Mouse (Mus musculus) regulatory T cell (primary cell): ENCODE measurements around the gene Pdcd1.

ENCODE experiments used
- in situ Hi-C: fragments of 300-600 bp; cut with MboI, MseI; formaldehyde crosslinking; loops from one replicate; pipeline ENCODE4 v1.15.1; 2025; ENCODE audit warnings: high pct_unique_total_duplicates

Pdcd1 gene

DNA sequence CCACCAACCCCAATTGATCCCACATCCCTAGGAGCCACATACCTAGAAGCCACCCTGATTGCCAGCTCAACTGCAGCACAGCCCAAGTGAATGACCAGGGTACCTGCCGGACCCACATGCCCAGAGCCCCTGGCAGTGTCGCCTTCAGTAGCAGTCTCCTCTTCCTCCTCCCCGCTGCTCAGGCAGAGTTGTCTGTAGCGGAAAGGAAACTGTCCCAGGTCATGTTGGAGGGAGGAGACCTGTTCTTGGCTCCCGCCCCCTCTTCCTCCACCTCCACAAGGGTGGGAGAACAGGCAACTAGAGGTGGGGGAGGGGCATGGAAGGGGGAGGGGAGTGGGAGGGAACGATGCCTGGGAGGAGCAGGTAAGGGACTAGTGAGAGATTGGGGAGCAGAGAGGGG is at the start of gene Pdcd1:
Gene Pdcd1, minus strand, starts transcription at position 181 of the 400 bp plus-strand sequence.
- in situ Hi-C loops = loop anchor here (10.0 kb wide), 1 partner anchor 418 kb away; no protein-coding TSS in a partner anchor

DNA sequence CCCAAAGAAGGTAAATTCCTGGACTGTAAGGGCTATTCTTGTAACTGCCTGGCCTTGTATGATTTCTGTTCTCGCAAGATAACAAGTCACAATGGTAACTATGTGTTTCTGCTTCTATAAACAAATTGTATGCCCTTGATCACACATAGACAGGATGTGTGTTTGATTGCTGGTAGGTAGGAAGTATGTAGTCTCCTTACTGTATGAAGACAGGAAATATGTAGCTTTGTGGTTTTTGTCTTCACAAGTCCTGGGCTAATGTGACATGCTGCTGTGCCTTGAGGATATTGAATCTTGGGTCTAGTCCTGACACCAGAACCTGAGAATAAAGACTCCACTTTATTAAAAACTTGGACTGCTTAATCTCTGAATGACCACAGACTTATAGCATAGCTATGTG is 39.4 kb upstream of the Pdcd1 start:
- in situ Hi-C loops = no loop called here

DNA sequence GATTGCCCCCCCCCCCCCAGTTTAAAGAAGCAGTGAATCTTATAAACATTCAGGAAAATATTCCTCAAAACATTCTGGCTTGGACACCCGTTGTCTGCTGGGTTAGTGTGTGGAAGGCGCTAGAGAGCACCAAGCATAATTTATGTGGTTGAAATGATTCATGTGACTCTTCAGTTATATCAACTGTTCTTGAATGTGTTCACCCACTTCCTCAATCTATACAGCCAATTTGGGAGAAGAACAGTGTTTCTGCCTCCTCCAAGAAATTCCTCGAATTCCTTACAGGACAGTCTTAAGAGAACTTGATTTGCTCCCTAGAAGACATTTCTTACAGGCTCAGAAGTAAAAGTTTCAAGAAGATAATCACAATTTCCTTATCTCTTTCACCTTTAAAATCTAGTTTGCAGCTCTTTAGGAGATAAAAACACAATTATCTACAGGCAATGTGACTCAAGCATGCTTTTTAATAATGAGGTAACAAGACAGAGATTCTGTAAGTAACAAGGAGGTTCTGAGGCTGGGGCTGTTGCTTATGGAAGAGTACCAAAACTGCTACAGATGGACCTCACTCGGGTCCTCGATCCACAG is 34.1 kb upstream of the Pdcd1 start:
- in situ Hi-C loops = no loop called here

DNA sequence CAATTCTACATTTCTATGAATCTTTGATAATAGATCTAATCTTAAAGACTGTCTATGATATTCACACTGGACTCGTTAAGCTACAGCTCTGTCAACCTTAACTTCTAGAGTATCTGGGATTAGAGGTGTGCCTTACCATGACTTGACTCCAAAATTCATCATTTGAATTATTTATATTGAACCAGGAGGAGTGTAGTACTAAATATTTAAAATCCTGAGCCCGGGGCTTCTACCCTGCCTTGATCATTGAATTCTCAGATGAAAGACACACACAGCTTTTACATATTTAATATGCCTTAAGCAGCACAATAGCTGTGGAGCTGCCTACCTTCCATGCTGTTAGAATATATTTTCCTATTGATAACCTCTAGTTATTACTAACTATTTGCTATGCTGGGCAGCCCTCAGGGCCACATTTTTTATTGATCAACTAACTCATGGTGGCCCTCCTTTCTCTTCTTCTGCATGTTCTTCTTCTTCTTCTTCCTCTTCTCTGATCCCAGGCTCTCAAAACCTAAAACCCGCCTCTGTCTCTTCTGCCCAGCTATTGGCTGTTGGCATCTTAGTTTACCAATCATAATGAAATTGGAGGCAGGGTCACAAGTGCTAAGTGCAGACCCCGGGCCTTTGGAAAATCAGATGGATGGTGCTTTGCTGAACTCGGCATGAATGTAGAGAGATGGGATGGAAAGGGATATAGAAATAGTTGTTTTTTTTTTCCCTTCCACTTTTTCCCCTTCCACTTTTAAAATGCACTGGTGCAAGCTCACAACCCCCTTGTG is 33.2 kb upstream of the Pdcd1 start:
- in situ Hi-C loops = no loop called here

DNA sequence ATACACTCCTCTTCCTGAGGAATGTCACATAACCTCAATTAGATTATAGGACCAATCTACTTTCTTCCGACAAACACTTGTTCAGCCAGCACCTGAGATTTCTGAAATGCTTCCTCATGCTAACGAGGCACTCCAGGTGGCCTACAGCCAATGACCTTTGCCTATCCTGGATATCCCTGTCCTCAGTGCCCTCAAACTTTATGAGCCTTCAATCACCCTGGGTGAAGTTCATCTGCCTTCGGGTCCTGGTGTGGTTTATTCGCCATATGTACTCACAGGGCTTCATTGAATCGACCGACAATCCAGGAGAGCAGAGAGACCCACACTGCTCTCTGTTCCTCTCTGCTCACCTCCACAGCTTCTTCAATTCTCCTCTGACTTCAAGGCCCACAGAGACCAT is 29.4 kb upstream of the Pdcd1 start:
- in situ Hi-C loops = loop anchor here (5.0 kb wide), 1 partner anchor 169 kb away; no protein-coding TSS in a partner anchor

DNA sequence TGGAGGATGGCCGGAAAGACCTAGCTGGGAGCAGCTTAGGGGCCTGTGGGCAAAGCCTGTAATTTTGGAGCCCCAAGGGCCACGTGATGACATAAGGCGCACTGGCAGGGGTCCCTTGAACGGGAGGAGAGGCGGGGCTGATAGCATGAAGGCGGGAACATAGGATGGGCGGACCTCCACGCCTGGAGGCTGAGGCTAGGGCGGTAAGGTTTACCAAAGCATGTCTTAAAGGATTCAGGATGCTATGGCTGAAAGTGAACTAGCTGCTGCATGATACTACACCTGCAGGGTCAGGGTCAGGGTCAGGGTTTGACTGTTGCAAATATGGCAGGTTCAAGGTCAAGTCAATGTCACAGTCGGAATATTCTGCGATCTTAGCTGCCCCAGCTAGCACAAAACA is 28.8 kb upstream of the Pdcd1 start:
- in situ Hi-C loops = loop anchor here (5.0 kb wide), 1 partner anchor 169 kb away; no protein-coding TSS in a partner anchor

DNA sequence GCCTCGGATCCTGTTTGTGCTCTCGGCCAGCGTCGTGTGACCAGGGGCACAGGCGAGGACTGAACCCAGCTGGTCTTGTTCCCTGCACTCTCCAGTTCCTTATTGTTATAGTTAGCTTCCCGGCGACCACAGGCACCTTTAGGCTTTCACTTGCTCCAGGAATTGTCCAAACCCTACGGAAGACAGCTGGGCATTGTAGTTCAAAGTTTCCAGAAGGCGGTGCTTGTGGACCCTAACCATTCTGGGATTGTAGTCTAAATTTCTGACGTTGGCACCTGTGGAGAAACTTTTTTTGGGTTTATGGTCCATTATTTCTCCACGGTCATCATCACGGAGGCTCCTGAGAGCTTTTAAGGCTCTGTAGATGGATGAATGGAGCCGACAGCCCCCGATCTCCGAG is 28.4 kb upstream of the Pdcd1 start:
- in situ Hi-C loops = loop anchor here (5.0 kb wide), 1 partner anchor 168 kb away; no protein-coding TSS in a partner anchor

DNA sequence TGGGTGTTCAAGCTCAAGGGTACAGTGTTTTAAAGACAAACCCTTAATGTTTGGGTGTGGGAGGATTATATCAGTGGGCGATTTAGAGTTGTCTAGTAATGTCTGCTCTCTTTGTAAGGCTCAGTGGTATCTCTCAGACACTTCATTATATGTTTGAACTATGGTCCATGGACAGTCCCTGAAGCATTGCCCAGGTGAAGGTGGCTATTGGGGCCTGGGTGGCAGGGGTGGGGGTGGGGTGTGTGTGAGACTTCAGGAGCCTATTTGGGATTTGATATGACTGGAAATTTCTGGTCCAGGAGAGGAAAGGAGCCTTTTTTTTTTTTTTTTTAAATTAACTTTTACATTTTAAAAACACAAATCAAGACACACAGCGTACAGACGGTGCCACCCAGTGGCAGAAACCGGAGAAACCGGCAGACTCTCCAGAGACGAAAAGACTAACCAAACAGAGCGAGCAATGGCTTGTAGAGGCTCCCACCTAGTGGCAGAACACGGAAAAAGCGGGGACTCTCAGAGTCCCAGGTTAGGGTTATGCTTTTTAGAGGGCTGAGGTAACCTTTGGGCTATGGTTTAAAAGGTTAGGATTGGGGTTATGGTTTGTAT is 26.6 kb upstream of the Pdcd1 start:
- in situ Hi-C loops = loop anchor here (5.0 kb wide), 2 partner anchors 47 to 92 kb away; no protein-coding TSS in a partner anchor

DNA sequence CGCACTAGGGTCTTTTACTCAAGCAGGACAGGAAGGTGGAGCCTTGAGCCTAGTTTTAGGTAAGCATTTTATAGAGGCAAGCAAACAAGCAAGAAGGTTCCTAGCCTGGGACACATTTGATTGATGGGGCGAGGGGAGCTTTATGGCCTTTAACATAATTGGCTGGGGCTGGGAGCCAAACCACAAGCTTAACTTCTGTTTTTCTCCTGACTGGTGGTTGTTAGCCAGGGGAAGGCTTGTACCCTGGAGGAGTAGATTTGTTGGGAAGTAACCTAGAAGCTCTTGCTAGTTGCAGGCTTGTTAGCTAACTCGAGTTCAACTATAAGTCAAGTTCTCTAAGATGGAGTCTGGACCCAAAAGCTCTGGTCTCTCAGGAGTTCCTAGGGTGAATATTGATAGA is 26.0 kb upstream of the Pdcd1 start:
- in situ Hi-C loops = loop anchor here (5.0 kb wide), 2 partner anchors 46 to 91 kb away; no protein-coding TSS in a partner anchor

DNA sequence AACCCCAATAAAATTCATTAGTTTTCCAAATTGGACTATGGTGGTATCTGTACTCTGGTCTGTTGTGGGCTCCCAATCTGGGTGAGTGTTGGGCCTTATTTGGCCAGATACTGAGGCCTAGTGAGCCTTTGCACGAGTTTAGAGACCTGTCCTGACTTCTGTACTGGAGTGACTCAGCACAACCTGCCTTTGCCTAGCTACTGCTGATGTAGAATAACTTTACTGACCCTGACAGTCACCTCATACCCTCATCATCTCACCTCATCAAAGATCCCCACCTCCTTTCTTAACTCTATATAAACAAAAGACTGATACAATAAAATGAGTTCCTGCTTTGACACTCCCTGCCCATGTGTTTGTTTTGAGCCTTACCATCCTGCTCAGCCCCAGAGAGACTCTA is 24.3 kb upstream of the Pdcd1 start:
- in situ Hi-C loops = loop anchor here (5.0 kb wide), 2 partner anchors 44 to 89 kb away; no protein-coding TSS in a partner anchor

DNA sequence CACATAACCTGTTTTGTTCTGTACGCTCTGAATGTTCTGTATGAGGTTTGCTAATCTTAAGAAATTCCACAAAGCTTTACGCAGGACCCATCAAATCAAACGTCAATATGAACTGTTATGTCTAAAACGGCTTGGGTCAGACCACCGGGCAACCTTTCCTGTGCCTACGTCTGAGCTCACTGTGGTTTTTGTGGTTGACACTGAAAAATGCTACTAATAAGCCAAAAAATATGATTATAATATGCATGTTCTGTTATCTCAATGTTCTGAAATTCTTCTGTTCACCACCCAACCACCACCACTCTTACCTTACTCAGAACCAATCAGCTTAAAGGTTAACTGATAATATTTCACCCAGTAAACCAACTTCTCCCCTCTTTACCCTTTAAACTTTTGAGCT is 22.4 kb upstream of the Pdcd1 start:
- in situ Hi-C loops = loop anchor here (5.0 kb wide), 2 partner anchors 42 to 87 kb away; no protein-coding TSS in a partner anchor

DNA sequence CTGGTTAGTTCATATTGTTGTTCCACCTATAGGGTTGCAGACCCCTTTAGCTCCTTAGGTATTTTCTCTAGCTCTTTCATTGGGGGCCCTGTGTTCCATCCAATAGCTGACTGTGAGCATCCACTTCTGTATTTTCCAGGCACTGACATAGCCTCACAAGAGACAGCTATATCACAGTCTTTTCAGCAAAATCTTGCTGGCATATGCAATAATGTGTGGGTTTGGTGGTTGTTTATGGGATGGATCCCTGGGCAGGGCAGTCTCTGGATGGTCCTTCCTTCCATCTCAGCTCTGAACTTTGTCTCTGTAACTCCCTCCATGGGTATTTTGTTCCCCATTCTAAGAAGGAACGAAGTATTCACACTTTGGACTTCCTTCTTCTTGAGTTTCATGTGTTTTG is 5.9 kb upstream of the Pdcd1 start:
- in situ Hi-C loops = loop anchor here (10.0 kb wide), 1 partner anchor 423 kb away; no protein-coding TSS in a partner anchor

DNA sequence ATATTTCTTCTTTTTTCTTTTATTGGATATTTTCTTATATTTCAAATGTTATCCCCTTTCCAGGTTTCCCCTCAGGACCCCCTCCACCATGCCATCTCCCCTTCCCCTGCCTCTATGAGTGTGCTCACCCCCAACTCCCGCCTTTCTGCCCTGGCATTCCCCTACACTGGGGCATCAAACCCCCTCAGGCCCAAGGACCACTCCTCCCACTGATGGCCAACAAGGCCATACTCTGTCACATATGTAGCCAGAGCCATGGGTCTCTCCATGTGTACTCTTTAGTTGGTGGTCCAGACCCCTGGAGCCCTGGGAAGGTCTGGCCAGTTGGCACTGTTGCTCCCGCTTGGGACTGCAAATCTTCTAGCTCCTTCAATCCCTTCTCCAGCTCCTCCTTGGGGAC is 5.0 kb upstream of the Pdcd1 start:
- in situ Hi-C loops = loop anchor here (10.0 kb wide), 1 partner anchor 423 kb away; no protein-coding TSS in a partner anchor

DNA sequence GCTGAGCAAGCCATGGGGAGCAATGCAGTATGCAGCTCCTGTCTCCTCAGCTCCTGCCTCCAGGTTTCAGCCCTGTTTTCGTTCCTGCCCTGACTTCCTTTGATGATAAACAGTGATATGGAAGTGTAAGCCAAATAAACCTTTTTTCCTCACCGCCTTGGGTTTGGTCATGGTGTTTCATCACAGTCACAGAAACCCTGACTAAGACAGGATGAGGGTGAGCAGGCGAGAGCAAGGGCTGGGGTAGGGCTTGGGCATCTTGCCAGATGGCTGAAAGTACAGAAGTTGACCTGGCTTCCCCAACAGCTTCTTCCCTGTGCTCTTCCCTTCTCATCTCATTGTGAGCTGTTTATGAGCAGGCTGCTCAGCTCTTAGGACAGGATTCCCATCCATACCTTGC is 3.6 kb upstream of the Pdcd1 start:
- in situ Hi-C loops = loop anchor here (10.0 kb wide), 1 partner anchor 421 kb away; no protein-coding TSS in a partner anchor

DNA sequence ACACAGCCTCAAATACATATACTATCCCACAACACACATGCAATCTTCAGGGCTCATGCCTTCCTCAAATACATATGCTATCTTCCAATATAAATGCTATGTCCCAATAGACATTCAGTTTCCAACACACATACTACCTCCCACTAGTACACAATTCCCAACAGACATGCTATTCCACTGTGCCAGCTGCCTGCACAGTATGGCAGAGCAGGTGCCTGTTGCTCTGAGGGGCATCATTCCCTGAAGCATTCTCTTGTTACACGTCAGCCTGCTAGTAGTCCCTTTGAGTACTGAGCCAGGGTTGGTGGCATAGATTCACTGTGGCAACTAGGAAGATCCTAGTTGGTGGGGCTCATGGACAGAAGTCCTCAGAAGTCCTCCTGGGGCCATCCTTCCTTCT is 2.1 kb upstream of the Pdcd1 start:
- in situ Hi-C loops = loop anchor here (10.0 kb wide), 1 partner anchor 420 kb away; no protein-coding TSS in a partner anchor

DNA sequence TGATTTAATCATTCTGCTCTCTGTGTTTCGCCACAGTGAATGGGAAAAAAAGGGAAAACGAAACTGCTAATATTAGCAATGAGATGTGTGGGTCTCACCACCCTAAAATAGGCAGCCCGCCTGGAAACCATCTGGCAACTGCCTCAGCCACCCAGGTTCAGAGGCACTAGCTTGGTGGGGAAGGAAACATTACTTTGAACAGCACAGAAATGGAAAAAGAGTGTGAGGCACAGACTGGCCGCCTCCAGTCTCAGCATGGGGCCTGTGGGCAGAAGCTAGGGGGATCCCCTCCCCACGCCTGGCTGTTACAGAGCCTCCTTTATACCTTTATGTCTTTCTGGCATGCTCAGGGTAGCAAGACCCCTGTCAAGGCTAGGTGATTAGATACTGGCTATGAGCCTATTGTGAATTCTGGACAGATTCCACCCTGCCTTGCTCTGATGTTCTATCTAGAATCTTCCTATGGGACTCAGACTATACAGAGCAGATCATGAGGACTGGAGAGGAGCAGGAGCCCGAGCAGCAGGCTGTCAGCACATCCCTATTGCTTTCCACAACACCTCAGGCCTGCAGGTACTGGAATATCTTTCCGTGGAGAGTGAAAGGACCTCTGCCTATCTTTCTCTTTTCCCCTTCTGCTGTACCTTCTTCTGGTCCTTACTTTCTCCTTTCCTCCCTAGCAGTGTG is 1.3 kb upstream of the Pdcd1 start:
- in situ Hi-C loops = loop anchor here (10.0 kb wide), 1 partner anchor 419 kb away; no protein-coding TSS in a partner anchor

DNA sequence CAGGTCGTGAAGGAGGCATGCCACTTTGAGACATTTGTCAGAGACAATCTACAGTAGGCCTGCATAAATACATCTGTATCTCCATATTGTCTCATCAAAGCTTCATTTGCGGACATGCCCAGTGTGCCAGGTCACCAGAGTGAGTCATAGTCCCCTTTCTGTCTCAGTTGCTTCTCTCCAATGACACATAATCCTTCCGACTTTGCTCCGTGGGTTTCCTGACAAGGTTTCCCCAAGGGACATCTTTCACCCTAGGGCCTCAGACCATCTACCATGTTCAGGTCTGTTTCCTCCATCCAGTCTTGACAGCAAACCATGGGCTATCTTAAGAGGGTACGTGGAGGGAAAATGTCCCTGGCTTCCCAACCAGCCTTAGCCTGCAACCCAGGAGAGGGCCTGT is 1.2 kb downstream of the Pdcd1 start:
- in situ Hi-C loops = loop anchor here (10.0 kb wide), 1 partner anchor 416 kb away; no protein-coding TSS in a partner anchor

DNA sequence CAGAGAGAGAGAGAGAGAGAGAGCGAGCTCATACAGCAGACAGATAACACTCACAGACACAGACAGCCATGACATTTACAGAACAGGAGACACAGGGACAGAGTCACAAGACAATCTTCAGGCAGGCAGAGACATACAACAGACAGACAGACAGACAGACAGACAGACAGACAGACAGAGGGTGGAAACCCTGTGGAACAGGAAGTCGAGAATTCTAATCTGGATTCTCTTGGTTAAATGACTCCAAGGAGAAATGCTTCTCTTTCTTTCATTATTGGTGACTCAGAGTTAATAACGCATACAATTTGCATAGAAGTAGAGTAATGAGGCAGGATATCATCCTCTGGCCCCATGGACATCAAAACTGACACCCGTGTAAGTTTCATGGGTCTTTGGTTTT is 5.8 kb downstream of the Pdcd1 start:
- in situ Hi-C loops = loop anchor here (25.0 kb wide), 2 partner anchors 559 to 1134 kb away; partner anchors contain the start of genes Ankmy1, Dusp28, Hdlbp and Rnpepl1

DNA sequence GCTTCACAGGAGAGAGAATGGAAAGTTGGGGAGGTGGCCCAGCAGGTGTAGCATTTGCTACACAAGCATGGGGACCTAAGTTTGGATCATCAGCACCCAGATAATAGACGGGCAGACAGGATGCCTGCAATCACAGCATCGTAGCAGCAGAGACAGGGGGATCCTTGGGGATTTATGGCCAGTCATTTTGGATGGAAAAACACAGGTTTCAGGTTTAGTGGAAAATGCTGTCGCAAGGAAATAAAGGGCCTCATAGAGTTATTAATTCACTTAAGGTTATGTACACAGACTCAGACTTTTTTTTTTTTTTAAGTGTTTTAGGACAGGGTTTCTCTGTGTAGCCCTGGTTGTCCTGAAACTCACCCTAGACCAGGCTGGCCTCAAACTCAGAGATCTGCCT is 6.8 kb downstream of the Pdcd1 start:
- in situ Hi-C loops = loop anchor here (25.0 kb wide), 2 partner anchors 558 to 1133 kb away; partner anchors contain the start of genes Ankmy1, Dusp28, Hdlbp and Rnpepl1

DNA sequence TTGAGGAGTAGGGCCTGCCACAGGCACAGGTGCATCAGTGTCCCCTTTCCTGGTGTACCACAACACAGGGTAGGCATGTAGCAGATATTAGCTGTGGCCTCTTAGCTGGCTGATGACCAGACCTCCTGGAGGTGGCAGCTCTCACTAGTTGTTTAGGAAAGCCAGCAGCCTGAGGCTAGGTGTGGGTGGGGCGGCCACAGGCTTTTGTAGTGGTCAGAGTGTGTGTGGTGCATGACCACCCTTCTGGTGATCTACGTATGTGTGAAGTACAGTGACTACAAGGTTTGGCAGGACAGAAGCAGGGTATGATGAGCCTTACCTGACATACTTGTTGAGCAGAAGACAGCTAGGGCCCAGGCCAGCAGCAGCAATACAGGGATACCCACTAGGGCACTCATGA is 12.0 kb downstream of the Pdcd1 start:
- in situ Hi-C loops = loop anchor here (5.0 to 25.0 kb wide), 3 partner anchors 553 to 1627 kb away; partner anchors contain the start of genes Ankmy1, Dusp28, Hdlbp and Rnpepl1
